Mouse (Mus musculus): ENCODE measurements at regions not wholly inside any gene's neighbourhood (a gene's known extent, or its start where the extent isn't known, plus 50 kb on each side); places are given as distances from the start of the nearest gene placed in this dataset.

DNA sequence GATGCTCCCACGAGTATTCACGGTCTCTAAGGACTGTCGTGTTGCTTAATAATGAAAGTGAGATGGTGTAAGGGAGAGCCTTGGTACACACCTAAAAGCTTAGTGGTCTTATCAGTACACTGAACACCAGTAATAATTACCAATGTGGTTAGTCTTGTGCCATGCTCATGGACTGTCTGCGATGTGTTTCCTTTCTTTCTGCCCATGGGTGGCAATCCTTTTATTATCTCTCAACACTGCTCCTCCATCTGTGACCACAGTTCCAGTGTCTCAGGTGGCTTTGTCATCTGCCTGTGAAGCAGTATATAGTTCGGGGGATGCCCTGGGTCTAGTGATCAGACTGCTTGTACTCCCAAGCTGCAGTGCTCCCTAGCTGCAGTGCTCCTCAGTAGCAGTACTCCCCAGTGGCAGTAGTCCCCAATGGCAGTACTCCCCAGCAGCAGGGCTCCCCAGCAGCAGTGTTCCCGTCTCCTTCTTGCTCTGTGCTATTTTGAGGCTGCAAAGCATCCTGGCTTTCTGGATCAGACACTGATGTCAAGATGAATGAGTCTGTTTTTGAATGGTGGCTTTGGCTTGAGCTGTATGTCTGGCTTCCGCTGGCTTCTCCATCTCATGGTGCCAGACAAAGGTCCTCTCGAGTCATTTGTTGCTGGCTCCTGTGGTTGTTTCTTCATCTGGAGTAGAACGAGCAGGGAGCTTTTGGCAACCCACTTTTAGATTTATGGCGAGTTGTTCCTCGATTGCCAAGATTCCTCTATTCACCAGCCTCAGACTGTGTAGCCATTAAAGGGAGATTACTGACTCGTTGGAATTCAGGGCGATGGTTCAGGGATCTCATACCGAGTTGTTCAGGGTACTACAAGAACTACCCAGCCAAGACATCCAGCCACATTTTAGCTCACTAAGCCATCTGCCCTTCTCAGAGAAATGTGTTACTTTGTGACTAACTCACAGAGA is 88.4 kb upstream of the Plxnc1 start:
- no peak for DNase-seq (ENCODE audit: low read depth, low spot score)

DNA sequence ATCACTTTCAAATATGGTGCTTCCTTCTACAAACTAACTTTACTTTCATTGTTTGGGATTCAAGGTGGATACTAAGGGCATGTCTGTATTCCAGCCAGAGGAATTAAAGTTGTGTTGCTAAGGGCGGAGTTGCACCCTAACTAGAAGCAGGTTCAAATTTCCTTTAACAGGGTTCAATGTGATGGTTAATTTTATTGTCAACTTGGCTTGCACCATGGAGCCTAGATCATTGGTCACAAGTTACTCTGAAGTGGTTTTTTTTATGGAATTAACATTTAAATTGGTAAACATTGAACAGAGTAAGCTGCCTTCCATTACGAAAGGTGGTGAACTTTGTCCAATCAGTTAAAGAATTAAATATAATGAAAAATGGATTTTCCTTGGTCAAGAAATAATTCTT is 86.7 kb upstream of the Plxnc1 start:
- no peak for DNase-seq (ENCODE audit: low read depth, low spot score)

DNA sequence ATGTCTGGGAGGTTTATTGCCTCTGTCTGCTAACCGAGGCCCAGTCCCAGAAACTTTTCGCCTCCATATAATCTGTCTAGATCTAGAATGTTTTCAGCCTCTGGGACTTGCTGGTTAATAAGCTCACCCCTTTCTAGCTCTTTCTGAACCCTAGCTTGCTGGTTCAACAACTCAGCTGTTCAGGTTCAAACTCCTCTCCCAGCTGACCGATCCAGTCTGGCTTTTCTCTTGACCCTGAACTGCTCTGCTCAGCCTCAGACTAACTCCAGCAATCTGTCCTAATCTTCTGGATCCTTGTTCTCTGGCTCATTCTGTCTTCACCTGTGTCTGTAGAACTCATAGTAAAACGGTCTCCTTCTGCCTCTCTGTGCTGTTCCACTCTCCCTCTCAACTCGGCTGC is 86.2 kb upstream of the Plxnc1 start:
- no peak for DNase-seq (ENCODE audit: low read depth, low spot score)

DNA sequence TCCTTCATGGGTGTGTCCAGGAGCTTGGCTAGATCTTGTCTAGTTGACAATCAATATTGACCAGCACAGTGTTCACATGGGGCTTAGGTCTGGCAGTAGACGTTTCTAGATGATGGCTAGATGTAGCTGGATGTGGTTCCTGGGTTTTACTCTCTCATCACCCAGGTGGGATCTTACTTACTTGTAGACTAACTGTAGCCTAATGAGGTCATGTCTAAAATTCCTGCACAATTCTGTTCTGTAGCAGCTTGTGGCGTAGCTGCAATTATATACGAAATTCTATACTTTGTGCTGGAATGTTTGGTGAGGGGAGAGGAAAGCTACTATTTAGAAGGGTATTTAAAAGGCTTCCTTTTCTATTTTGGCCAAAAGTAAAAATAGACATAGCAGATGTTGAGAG is 84.9 kb upstream of the Plxnc1 start:
- DNase-seq (ENCODE audit: low read depth, low spot score), result no peak

DNA sequence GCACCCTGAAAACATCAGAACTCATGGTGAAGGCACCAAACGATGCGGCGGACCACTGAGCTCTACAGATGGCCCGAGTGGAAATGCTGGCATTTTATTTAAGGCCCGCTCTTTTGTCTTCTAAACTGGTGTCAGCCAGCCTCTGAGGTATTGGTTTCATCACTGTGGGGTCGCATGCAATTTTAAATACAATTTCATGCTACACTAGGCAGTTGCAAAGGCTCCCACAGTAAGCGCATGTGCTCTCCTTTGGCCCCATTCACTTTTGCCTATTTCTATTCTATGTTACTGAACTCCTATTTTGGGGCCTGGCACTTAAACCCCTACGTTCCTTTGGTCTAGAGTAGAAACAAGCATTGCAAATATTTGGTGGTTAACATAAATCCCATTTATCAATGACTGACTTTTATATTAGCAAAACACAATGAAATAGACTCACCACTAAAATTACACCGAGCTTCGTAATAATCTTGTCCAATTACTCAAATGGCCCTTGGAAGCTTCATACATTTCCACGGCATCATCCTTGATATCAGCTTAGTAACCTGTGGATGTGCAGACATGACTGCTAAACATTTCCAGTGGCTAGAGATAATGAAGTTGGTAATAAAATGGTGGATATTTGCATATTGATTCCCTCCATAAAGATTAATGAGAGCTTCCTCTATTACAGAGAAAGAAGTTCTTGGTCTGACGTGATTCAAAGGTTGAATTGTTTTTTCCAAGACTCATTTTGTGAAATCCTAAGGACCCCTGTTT is 81.1 kb upstream of the Plxnc1 start:
- DNase-seq (ENCODE audit: low read depth, low spot score), result no peak

DNA sequence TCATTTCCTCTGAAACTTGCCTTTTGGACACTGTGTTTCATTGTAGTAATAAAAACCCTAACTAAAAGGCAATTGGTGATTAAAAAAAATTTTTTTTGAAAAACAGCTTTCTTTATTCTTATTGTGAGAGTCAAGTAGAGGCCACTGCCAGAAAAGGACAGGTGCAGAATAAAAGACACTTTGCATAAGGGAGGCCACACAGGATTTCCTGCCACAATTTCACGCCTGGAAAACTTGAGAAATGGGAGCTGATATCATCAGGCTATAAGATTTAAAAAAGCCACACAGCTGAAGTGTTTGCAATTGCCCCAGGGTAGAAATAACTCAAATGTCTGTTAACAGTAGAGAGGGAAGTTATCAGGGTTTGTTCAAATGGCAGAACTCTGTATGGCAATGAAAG is 76.6 kb upstream of the Plxnc1 start:
- DNase-seq (ENCODE audit: low read depth, low spot score), result no peak

DNA sequence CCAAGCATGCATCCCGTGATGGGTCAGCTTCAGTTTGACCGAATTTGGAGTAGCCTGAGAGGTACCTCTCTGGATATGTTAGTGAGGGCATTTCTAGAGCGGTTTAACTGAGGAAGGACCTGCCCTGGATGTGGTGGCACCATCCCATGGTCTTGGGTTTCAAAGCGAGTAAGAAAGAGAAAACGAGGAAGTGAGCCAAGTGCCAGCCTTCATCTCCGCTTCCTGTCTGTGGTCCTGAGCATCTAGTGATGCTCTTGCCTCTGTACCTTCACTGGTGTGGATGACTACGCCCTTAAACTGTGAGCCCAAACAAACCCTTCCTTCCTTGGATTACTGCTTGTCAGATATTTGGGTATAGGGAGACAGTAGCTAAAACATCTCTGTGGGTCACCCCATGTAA is 72.3 kb upstream of the Plxnc1 start:
- no peak for DNase-seq (ENCODE audit: low read depth, low spot score)

DNA sequence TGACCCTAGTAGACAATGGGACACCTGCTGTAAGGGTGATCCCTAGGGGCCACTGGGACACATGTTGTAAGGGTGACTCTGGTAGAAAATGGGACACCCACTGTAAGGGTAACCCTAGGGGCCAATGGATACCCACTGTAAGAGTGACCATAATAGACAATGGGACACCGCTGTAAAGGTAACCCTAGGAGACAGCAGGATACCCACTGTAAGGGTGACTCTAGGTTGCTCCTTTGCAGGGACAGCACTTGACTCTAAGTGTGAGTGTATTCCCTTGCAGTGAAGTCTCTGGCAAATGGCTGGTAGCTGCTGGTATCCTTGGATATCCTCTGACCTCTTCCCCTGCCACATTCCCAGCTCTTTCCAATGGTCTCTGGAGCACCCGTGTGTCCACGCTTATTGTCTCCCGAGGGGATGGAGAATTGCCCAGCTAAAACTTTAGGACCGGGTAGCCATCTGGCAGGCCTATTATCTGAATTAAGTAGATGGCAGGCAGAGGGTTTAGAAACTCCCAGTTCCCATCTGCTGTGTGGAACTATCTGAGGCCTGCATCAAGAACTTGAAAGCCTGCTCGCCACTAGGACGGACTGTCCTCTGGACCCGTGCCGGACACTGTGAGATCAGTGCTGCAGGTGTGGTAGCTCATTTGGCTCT is 70.8 kb upstream of the Plxnc1 start:
- no peak for DNase-seq (ENCODE audit: low read depth, low spot score)

DNA sequence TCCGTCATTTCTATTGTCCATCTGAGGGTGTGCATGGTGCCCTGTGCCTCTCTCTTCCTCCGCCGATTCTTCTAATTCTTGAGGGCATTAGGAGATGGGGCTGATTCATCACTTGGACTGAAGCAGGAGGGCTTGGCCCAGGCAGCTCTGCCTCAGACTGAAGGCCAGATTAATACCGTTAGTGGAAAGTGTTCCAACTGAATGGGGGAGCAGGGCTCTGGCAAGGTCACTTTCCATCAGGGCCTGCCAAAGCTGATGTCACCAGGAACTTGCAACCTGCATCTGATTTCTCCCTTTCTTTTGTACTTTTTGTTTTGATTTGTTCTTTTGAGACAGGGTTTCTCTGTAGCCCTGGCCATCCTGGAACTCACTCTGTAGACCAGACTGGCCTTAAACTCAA is 69.3 kb upstream of the Plxnc1 start:
- no peak for DNase-seq (ENCODE audit: low read depth, low spot score)

DNA sequence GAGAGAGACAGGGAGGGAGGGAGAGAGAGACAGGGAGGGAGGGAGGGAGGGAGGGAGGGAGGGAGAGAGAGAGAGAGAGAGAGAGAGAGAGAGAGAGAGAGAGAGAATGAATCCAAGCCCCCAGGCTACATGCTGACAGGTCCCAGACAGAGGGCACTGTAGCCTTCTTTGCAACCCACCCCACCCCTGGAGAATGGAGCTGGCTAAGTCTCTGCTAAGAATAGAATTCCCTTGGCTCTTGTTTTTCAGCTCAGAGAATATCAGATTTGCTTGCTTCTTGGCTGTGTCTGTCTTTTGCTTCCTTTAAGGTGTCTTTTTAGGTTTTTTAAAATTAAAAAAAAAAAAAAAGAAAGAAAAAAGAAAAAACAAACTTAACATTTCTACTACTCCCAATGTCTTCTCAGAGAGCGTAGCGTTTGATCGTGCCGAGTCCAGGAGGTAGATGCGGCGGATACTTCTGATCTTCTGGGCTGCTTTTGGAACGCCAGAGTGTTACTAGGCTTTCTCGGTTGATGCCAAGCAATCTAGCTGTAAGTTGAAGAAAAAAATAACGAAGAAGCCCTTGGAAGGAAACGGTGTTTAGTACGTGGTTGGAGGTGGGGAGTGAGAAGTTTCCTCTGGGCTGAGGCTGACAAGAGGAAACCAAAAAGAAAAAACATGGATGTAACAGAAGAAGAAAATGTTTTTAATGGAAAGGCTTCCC is 68.7 kb upstream of the Plxnc1 start:
- DNase-seq (ENCODE audit: low read depth, low spot score), result no peak

DNA sequence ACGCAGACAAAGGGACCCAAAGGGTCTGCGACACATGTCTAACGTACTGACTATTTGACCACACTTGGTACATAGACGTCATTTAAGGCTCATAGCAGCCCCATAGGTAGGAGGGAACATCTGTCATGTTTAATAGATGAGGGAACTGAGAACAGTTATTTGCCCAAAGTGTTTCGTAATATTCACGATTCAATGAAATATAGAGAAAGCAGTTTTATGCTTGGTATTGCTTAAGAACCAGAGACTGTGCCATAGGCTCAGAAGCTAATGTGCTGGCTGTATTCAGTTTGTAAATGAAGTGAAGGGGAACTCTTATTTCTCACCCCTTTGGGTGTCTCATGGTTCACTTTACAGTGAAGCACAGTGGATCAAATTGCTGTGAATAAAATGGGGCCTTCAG is 65.7 kb upstream of the Plxnc1 start:
- DNase-seq (ENCODE audit: low read depth, low spot score), result no peak

DNA sequence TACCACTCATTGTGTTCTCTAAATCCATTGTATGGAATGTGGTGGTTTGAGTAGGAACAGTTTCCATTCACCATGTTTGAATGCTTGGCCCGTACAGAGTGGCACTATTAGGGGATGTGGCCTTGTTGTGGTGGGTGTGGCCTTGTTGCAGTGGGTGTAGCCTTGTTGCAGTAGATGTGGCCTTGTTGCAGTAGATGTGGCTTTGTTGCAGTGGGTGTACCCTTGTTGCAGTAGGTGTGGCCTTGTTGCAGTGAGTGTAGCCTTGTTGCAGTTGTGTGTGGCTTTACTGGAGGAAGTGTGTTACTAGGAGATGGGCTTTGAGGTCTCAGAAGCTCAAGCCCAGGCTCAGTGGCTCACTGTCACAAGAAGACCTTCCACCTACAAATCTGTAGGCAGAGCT is 64.4 kb upstream of the Plxnc1 start:
- no peak for DNase-seq (ENCODE audit: low read depth, low spot score)

DNA sequence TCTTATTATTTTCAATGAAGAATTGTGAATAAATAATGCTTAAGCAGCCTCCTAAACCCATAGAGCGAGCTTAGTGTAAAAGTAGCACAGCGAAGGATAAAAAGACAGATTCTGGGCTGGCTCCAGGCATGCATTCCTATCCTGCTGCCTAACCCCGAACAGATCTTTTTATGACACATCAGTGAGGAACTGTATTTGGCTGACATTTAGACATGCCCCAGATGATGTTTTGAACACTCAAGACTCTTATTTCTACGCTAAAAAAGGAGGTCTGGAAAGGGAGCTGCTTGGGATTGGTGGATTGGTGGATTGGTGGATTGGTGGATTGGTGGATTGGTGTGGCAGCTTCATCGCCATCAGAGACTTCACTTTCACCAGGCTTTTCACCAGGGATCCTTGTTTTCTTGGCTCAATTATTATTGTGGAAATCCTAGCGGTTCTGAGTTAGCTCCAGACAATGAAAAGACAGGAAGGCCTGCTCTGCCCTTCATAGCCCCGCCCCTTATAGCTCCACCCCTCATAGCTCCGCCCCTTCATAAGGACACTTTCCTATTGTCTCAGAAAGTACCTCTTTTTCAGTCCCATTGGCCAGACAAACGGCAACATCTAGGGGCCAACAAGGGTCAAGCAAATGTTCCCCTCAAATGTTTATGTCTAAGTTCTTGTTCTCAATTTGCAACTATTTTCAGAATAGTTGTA is 59.6 kb upstream of the Plxnc1 start:
- no peak for DNase-seq (ENCODE audit: low read depth, low spot score)

DNA sequence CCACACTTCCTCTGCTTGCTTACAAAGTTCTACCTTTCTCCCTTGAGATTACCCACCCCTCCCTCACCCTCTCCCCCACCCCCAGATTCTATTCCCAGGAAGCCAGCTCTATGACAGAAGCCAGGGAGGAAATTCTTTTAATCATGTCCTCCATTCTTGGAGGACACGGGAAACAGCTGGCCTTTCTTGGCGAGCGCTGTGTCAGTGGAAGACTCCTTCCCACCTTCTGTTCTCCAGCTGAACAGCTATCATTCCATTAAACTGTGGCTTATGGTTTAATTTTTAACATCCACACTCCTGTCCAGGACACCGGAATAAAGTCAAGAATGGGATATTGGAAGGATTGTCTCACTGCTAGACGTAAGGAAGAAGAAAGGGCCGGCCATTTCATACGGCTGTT is 59.0 kb upstream of the Plxnc1 start:
- DNase-seq (ENCODE audit: low read depth, low spot score), result no peak

DNA sequence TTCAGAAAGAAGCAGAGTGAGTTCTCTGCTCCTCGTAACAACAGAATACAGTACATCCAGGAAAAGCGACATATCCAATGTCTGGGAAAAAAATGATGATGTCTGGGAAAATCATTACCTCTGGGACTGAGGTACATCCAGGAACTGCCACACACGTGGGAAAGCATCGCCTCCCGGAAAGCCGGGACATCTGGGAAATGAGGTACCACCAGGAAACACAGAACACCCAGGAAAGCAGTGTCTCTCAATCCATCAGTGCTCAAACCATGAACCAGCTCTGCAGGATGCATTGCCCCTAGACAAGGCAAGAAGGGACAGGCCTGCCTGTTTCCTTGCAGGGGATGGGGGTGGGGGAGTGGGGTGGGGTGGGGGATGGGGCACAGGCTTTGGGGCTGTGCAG is 57.0 kb upstream of the Plxnc1 start:
- DNase-seq (ENCODE audit: low read depth, low spot score), result no peak

DNA sequence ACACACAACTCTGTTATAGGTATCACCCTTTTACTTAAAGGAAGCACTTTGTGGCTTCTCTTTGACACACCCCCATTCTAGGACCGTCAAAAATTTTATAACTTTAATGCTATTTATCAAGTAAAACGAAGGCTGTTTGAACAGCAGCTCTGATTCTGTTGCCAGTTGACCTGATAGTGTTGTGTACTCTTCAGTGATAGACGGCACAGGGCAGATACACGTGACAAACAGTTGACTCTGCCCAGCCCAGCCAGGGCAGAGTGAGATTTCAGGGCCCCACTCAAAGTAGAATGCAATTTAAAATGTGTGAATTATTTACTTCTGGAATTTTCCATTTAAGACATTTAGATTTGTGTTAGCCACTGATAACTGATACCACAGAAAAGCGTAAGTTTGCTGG is 55.1 kb upstream of the Plxnc1 start:
- DNase-seq (ENCODE audit: low read depth, low spot score), result no peak
